Mouse (Mus musculus) embryonic facial prominence, embryonic 13.5 days (tissue): ENCODE measurements around the gene Ccdc73. TPM values are rescaled to one million over a fixed set of nuclear protein-coding genes. Genes with fewer than 3 reads are reported as not detected.
A peak's percentile ranks its signal among the peaks of the same experiment; 100 is the strongest.
"Not testable (repeated sequence)": the region's sequence is repeated elsewhere in the genome, so short reads cannot be mapped to it uniquely, and the experiment has no call there.

Experiments
- ATAC-seq: fragments of 200-750 bp; cut with Nextera tagmentation; 2 replicates; pipeline ENCODE4 v1.8.0; 2017; ENCODE audit warnings: low read depth; ENCODE audit not compliant: insufficient number of reproducible peaks, insufficient read depth, low FRiP score, low TSS enrichment
- H3K27ac ChIP-seq: fragments of 300-500 bp; sonication (generic); 2 replicates; pipeline ENCODE4 v1.5.1; 2015; ENCODE audit warnings: moderate library complexity, mild to moderate bottlenecking, inconsistent platforms
- H3K27me3 ChIP-seq: fragments of 300-500 bp; sonication (generic); 2 replicates; pipeline ENCODE4 v1.6.1; 2015; ENCODE audit warnings: mild to moderate bottlenecking, inconsistent platforms
- H3K36me3 ChIP-seq: fragments of 300-500 bp; sonication (generic); 2 replicates; pipeline ENCODE4 v1.6.1; 2015; ENCODE audit warnings: mild to moderate bottlenecking, inconsistent platforms
- H3K4me1 ChIP-seq: fragments of 300-500 bp; sonication (generic); 2 replicates; pipeline ENCODE4 v1.6.1; 2015; ENCODE audit warnings: inconsistent platforms
- H3K4me2 ChIP-seq: fragments of 300-500 bp; sonication (generic); 2 replicates; pipeline ENCODE4 v1.6.1; 2015; ENCODE audit warnings: moderate library complexity, mild to moderate bottlenecking, inconsistent platforms
- H3K4me3 ChIP-seq: fragments of 300-500 bp; sonication (generic); 2 replicates; pipeline ENCODE4 v1.5.1; 2015; ENCODE audit warnings: mild to moderate bottlenecking, inconsistent platforms
- H3K9ac ChIP-seq: fragments of 300-500 bp; sonication (generic); 2 replicates; pipeline ENCODE4 v1.6.1; 2015; ENCODE audit warnings: mild to moderate bottlenecking, inconsistent platforms
- H3K9me3 ChIP-seq: fragments of 300-500 bp; sonication (generic); 2 replicates; pipeline ENCODE4 v1.6.1; 2016; ENCODE audit warnings: inconsistent platforms
- WGBS: fragments of 180-500 bp; shearing (Covaris S2); methylation state at CpG from one replicate; pipeline ENCODE4 v1.1.7; 2015; ENCODE audit warnings: mixed read lengths; 5-methylcytosine and 5-hydroxymethylcytosine counted together
- polyA plus RNA-seq: library from polyadenylated mRNA; unstranded; fragments of >200 nt; fragmentation: Nextera tagmentation; extraction: Ambion mirVana; gene quantifications from 2 replicates; pipeline ENCODE4 v1.2.1, GENCODE M21; 2015

Gene Ccdc73
- 9.5 and 11.2 TPM in 2 replicates for polyA plus RNA-seq

- Histone ChIP-seq H3K4me1 (no peaks in the 10 kb centered on the region), H3K9ac (no peak within 1 kb of the TSS), H3K4me3 (no peak within 1 kb of the TSS), H3K27me3 (no peaks in the 10 kb centered on the region), H3K9me3 (no peaks in the 10 kb centered on the region), H3K27ac (no peak within 1 kb of the TSS), H3K4me2 (no peak within 1 kb of the TSS), H3K36me3 (no peaks in the 10 kb centered on the region)
- ATAC-seq, result no peak
- 89% methylated on average over 13 of the region's 13 CpGs for WGBS
Observed at GRCm38 (mm10) chr2:104867282-104867855, at the start of gene Ccdc73. TSS of gene Ccdc73 (plus strand) at chr2:104867805.

- not testable (repeated sequence) for H3K27me3 ChIP-seq, H3K36me3 ChIP-seq, ATAC-seq, H3K9me3 ChIP-seq, H3K4me3 ChIP-seq, H3K27ac ChIP-seq, H3K9ac ChIP-seq, H3K4me2 ChIP-seq
- WGBS, result 83% methylated on average over 3 of the region's 3 CpGs
- peaks cover 14% of the 10 kb centered on the region for H3K4me1 ChIP-seq
Observed at GRCm38 (mm10) chr2:104818763-104819162, 48.8 kb upstream of the Ccdc73 start.

DNA sequence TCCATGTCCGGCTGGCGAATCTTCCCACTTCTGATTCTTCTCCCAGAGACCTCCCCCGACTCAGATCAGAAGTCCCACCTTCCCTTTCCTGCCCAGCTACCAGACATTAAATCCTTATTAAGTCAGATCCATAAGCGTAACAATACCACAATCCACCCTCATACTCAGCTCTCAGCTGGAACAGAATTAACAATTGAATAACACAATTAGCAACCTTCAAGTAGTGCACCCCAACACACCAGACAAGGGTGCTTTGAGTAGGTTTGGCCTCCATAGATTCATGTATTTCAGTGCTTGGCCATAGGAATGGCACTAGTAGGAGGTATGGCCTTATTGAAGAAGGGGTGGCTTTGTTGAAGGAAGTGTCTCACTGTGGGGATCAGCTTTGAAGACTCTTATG lies 41.4 kb upstream of the Ccdc73 start:
- ATAC-seq, result no peak
- 90% methylated on average over 4 of the region's 4 CpGs for whole genome bisulfite sequencing

DNA sequence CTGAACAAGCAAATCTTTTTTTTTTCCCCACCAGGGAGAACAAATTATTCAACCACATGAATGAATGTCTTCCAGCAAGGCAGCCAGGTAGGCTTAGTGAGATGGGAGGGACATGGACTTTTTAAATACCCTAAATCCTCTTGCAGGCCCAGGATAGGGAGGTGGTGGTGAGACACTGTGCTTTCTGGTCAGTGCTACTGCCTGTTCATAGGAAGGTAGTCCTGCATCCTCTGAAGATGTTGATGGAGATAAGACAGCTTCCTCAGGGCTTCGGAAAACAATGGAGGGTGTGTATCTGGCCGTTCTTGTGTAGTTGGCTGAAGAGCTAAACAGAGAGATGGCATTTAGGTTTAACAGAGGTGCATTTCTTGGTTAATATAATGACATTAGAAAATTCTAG lies 35.1 kb upstream of the Ccdc73 start:
- Histone ChIP-seq H3K4me3 (no peak overlapping the region), H3K36me3 (no peaks in the 10 kb centered on the region), H3K4me2 (no peak overlapping the region), H3K9ac (no peak overlapping the region), H3K27ac (no peak overlapping the region), H3K27me3 (no peaks in the 10 kb centered on the region), H3K4me1 (peaks cover 5% of the 10 kb centered on the region), H3K9me3 (no peaks in the 10 kb centered on the region)
- WGBS, result 70% methylated on average over 2 of the region's 2 CpGs
- ATAC-seq, result no peak

More for the DNA sequence above, 41.4 kb upstream of the Ccdc73 start:
- H3K9me3 ChIP-seq, result no peaks in the 10 kb centered on the region
- no peak overlapping the region for H3K4me3 ChIP-seq
- no peaks in the 10 kb centered on the region for H3K27me3 ChIP-seq
- H3K9ac ChIP-seq, result no peak overlapping the region
- H3K36me3 ChIP-seq, result no peaks in the 10 kb centered on the region
- no peak overlapping the region for H3K4me2 ChIP-seq
- no peak overlapping the region for H3K27ac ChIP-seq
- H3K4me1 ChIP-seq, result peaks cover 5% of the 10 kb centered on the region

- no peak for ATAC-seq
Observed at GRCm38 (mm10) chr2:104840974-104841373, 26.6 kb upstream of the Ccdc73 start.

GRCm38 (mm10) chr2:104841736-104842135 lies 25.9 kb upstream of the Ccdc73 start:
- H3K4me3 ChIP-seq, result no peak overlapping the region
- no peak overlapping the region for H3K27ac ChIP-seq
- 77% methylated on average over 7 of the region's 7 CpGs for WGBS
- peaks cover 3% of the 10 kb centered on the region; the same call in 1 of the 2 replicates for H3K36me3 ChIP-seq
- H3K27me3 ChIP-seq, result no peaks in the 10 kb centered on the region
- no peaks in the 10 kb centered on the region for H3K9me3 ChIP-seq
- H3K4me1 ChIP-seq, result peaks cover 6% of the 10 kb centered on the region
- H3K4me2 ChIP-seq, result no peak overlapping the region
- no peak for ATAC-seq
- H3K9ac ChIP-seq, result no peak overlapping the region

More at GRCm38 (mm10) chr2:104840974-104841373, 26.6 kb upstream of the Ccdc73 start:
- no peaks in the 10 kb centered on the region for H3K9me3 ChIP-seq
- no peaks in the 10 kb centered on the region for H3K4me1 ChIP-seq
- H3K27me3 ChIP-seq, result no peaks in the 10 kb centered on the region
- peaks cover 3% of the 10 kb centered on the region; the same call in 1 of the 2 replicates for H3K36me3 ChIP-seq
- no peak overlapping the region for H3K4me3 ChIP-seq
- no peak overlapping the region for H3K4me2 ChIP-seq
- H3K27ac ChIP-seq, result no peak overlapping the region
- H3K9ac ChIP-seq, result no peak overlapping the region

- Histone ChIP-seq H3K36me3 (peaks cover 3% of the 10 kb centered on the region; the same call in 1 of the 2 replicates), H3K27me3 (no peaks in the 10 kb centered on the region), H3K4me1 (peaks cover 11% of the 10 kb centered on the region), H3K4me2 (no peak overlapping the region), H3K9me3 (no peaks in the 10 kb centered on the region), H3K27ac (no peak overlapping the region), H3K9ac (no peak overlapping the region), H3K4me3 (no peak overlapping the region)
- ATAC-seq, result no peak
Observed at GRCm38 (mm10) chr2:104842559-104842958, 25.0 kb upstream of the Ccdc73 start.

DNA sequence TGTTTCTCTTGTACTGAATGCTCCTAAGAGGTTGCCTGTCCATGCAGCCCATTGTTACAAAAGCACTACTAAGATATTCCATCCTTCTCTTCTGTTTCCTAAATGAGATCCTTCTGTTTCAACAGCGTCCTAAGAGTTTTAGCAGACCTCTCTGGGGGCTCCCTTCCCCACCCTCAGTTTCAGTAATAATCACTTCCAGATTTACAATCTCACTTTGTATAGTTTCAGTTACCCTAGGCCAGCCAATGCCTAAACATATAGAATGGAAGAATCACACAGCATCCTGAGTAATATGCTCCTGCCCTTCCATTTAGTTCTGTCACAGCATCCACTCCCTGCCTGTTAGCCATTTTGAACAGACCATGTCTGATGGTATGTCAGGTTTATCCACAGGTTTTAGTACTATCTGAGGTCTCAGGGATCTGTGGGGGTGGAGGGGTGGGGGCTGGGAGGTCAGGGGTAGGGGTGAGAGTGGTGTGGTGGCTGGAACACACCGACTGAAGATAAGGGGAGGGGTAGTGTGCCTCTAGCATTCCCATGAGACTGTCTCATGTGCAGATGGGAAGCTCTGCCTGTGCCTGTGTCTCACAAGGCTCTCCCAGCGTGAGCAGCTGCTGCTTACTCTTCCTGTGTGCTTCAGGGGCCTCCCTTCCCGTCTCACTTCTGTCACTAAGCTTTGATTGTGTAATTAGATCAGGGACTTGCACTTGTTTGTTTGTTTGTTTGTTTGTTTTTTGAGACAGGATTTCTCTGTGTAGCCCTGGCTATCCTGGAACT lies 20.8 kb upstream of the Ccdc73 start:
- WGBS, result 18% methylated on average over 4 of the region's 4 CpGs
- no peak for ATAC-seq
- H3K27ac ChIP-seq, result no peak overlapping the region; the same call in 1 of the 2 replicates

DNA sequence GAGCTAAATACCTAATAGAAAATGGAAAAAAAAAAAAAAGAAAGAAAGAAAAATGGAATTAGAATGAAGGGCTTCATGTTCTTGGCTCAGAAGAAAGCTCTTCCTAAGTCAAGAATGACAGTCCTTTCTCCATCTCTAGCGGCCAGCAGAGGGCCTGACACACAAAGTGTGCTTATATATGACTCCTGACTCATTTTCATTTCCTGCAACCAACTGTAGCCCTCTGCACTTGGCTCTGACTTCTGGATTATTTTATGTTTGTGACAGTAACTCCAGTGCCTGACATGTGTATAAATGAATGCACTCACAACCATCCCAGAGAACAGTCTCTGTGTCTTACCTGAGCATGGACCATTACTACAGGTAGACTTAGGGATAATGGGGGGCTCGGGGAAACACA lies 20.0 kb upstream of the Ccdc73 start:
- Histone ChIP-seq H3K4me3 (no peak overlapping the region), H3K9ac (no peak overlapping the region), H3K27ac (no peak overlapping the region), H3K4me1 (peaks cover 33% of the 10 kb centered on the region), H3K27me3 (peaks cover 33% of the 10 kb centered on the region), H3K36me3 (no peaks in the 10 kb centered on the region), H3K9me3 (no peaks in the 10 kb centered on the region), H3K4me2 (no peak overlapping the region)
- 46% methylated on average over 2 of the region's 2 CpGs for WGBS
- no peak for ATAC-seq

More for the DNA sequence above, 20.8 kb upstream of the Ccdc73 start:
- H3K9ac ChIP-seq, result no peak overlapping the region
- no peaks in the 10 kb centered on the region for H3K36me3 ChIP-seq
- no peak overlapping the region for H3K4me3 ChIP-seq
- H3K27me3 ChIP-seq, result peaks cover 26% of the 10 kb centered on the region
- H3K4me2 ChIP-seq, result no peak overlapping the region; the same call in 1 of the 2 replicates
- peaks cover 33% of the 10 kb centered on the region for H3K4me1 ChIP-seq
- no peaks in the 10 kb centered on the region for H3K9me3 ChIP-seq

- H3K4me1 ChIP-seq, result peaks cover 33% of the 10 kb centered on the region
- no peaks in the 10 kb centered on the region for H3K9me3 ChIP-seq
- H3K27ac ChIP-seq, result no peak overlapping the region
- no peak for ATAC-seq
- peak overlapping the region; percentile 97 for H3K4me2 ChIP-seq
- peak overlapping the region; percentile 57 for H3K4me3 ChIP-seq
- 14% methylated on average over 16 of the region's 16 CpGs for whole genome bisulfite sequencing
- H3K9ac ChIP-seq, result peak overlapping the region; percentile 71; the same call in 1 of the 2 replicates
- H3K27me3 ChIP-seq, result peaks cover 41% of the 10 kb centered on the region
- H3K36me3 ChIP-seq, result no peaks in the 10 kb centered on the region
Observed at GRCm38 (mm10) chr2:104848235-104849161, 19.1 kb upstream of the Ccdc73 start.

- Histone ChIP-seq H3K4me1 (peaks cover 33% of the 10 kb centered on the region), H3K9ac (peak within 1 kb of the TSS; percentile 71), H3K27me3 (peaks cover 42% of the 10 kb centered on the region), H3K4me2 (peak within 1 kb of the TSS; percentile 97), H3K4me3 (peak within 1 kb of the TSS; percentile 57), H3K9me3 (no peaks in the 10 kb centered on the region), H3K36me3 (no peaks in the 10 kb centered on the region), H3K27ac (no peak within 1 kb of the TSS)
- WGBS, result 1% methylated on average over 62 of the region's 62 CpGs
- ATAC-seq, result no peak
Observed at GRCm38 (mm10) chr2:104849276-104849990, 18.2 kb upstream of the Ccdc73 start, which contains the start of gene Prrg4. TSS of gene Prrg4 (minus strand) at chr2:104849876.
